Mouse (Mus musculus) ovary, postnatal 36 days (tissue): Measurements from ENCODE around the gene Lpin1.
A peak's percentile ranks its signal among the peaks of the same experiment; 100 is the strongest.

Experiments
- DNase-seq: peaks from one replicate; pipeline ENCODE4 v3.0.0; 2022; ENCODE audit warnings: low spot score, mixed read lengths

Lpin1 gene

GRCm38 (mm10) chr12:16618512-16619274 lies 7.9 kb upstream of the Lpin1 start:
- peak; percentile 84 for DNase-seq

- DNase-seq = no peak
These were observed 5.0 kb upstream of the Lpin1 start for GRCm38 (mm10) chr12:16615738-16616137.

GRCm38 (mm10) chr12:16614556-16614955 lies 3.8 kb upstream of the Lpin1 start:
- DNase-seq = no peak

- no peak for DNase-seq
These were observed 5.1 kb downstream of the Lpin1 start for GRCm38 (mm10) chr12:16605624-16606023.

- DNase-seq = no peak
These were observed 8.5 kb downstream of the Lpin1 start for GRCm38 (mm10) chr12:16602271-16602670.

- DNase-seq = no peak
These were observed 10.4 kb downstream of the Lpin1 start for GRCm38 (mm10) chr12:16600374-16600773.

GRCm38 (mm10) chr12:16599359-16599758 lies 11.4 kb downstream of the Lpin1 start:
- no peak for DNase-seq

- no peak for DNase-seq
These were observed 17.0 kb downstream of the Lpin1 start for GRCm38 (mm10) chr12:16593761-16594160.

GRCm38 (mm10) chr12:16593014-16593413 lies 17.8 kb downstream of the Lpin1 start:
- DNase-seq = no peak

- no peak for DNase-seq
These were observed 18.3 kb downstream of the Lpin1 start for GRCm38 (mm10) chr12:16592451-16592850.

GRCm38 (mm10) chr12:16591453-16592200 lies 19.1 kb downstream of the Lpin1 start:
- DNase-seq = peak; percentile 82

GRCm38 (mm10) chr12:16589966-16590365 lies 20.8 kb downstream of the Lpin1 start:
- no peak for DNase-seq

- DNase-seq = peak; percentile 91
These were observed 21.4 kb downstream of the Lpin1 start for GRCm38 (mm10) chr12:16589204-16589949.

GRCm38 (mm10) chr12:16588396-16589042 lies 22.2 kb downstream of the Lpin1 start:
- no peak for DNase-seq

- no peak for DNase-seq
These were observed 23.0 kb downstream of the Lpin1 start for GRCm38 (mm10) chr12:16587767-16588166.

GRCm38 (mm10) chr12:16587111-16587510 lies 23.7 kb downstream of the Lpin1 start:
- DNase-seq = no peak

GRCm38 (mm10) chr12:16584964-16585363 lies 25.8 kb downstream of the Lpin1 start:
- DNase-seq = no peak

- DNase-seq = no peak
These were observed 26.6 kb downstream of the Lpin1 start for GRCm38 (mm10) chr12:16584035-16584682.

GRCm38 (mm10) chr12:16583313-16583712 lies 27.5 kb downstream of the Lpin1 start:
- no peak for DNase-seq

- DNase-seq = no peak
These were observed 30.5 kb downstream of the Lpin1 start for GRCm38 (mm10) chr12:16580306-16580705.

- DNase-seq = no peak
These were observed 33.0 kb downstream of the Lpin1 start for GRCm38 (mm10) chr12:16577665-16578233.
